Mouse (Mus musculus) heart, adult 18-20 months (tissue): ENCODE data around the gene Commd1. TPM values are rescaled to one million over a fixed set of nuclear protein-coding genes. Genes with fewer than 3 reads are reported as not detected.

Experiments used
- DNase-seq, 2 experiments: peaks; one replicate each; pipeline ENCODE4 v3.0.0; 2021 to 2022; ENCODE audit warnings: mixed read lengths in 1 of 2
- total RNA-seq, 2 experiments: library from RNA; stranded (reverse); gene quantifications; 2 replicates each; pipeline ENCODE4 v1.2.3; 2021

Gene Commd1
- total RNA-seq, 2 experiments from 2014 or later: 154 to 162 TPM

GRCm38 (mm10) chr11:22859633-22860334 is 122.4 kb downstream of the Commd1 start:
- peak; percentile 93 for DNase-seq

GRCm38 (mm10) chr11:22859301-22859632 is 122.9 kb downstream of the Commd1 start:
- no peak for DNase-seq

- peak in 1 of 2 experiments; percentile 53 for DNase-seq
These were observed 123.5 kb downstream of the Commd1 start for GRCm38 (mm10) chr11:22858441-22859300.

GRCm38 (mm10) chr11:22857705-22858440 is 124.3 kb downstream of the Commd1 start:
- peak; percentile 47 to 53 for DNase-seq

GRCm38 (mm10) chr11:22857106-22857704 is 125.0 kb downstream of the Commd1 start:
- DNase-seq: no peak

GRCm38 (mm10) chr11:22856371-22856965 is 125.7 kb downstream of the Commd1 start:
- DNase-seq: no peak

- DNase-seq: no peak
These were observed 127.6 kb downstream of the Commd1 start for GRCm38 (mm10) chr11:22854571-22854970.

- peak in 1 of 2 experiments; percentile 5 for DNase-seq
These were observed 128.6 kb downstream of the Commd1 start for GRCm38 (mm10) chr11:22853477-22854157.

- peak in 1 of 2 experiments; percentile 7 for DNase-seq
These were observed 129.7 kb downstream of the Commd1 start for GRCm38 (mm10) chr11:22852510-22852909.

- DNase-seq: peak in 1 of 2 experiments; percentile 61
These were observed 130.8 kb downstream of the Commd1 start for GRCm38 (mm10) chr11:22851416-22851815.

GRCm38 (mm10) chr11:22850077-22850476 is 132.1 kb downstream of the Commd1 start:
- no peak for DNase-seq

- DNase-seq: no peak
These were observed 133.5 kb downstream of the Commd1 start for GRCm38 (mm10) chr11:22848649-22849195.

GRCm38 (mm10) chr11:22847732-22848648 is 134.2 kb downstream of the Commd1 start:
- DNase-seq: peak; percentile 71 to 83

- peak in 1 of 2 experiments; percentile 6 for DNase-seq
These were observed 135.0 kb downstream of the Commd1 start for GRCm38 (mm10) chr11:22846960-22847731.
